Mouse (Mus musculus) frontal cortex, postnatal 36 days (tissue): Measurements from ENCODE around the gene Lrrc41.

ENCODE experiments used
- DNase-seq, 2 experiments: peaks; one replicate each; pipeline ENCODE4 v3.0.0; 2022; ENCODE audit warnings: low spot score in 2 of 2

The Lrrc41 gene

DNA sequence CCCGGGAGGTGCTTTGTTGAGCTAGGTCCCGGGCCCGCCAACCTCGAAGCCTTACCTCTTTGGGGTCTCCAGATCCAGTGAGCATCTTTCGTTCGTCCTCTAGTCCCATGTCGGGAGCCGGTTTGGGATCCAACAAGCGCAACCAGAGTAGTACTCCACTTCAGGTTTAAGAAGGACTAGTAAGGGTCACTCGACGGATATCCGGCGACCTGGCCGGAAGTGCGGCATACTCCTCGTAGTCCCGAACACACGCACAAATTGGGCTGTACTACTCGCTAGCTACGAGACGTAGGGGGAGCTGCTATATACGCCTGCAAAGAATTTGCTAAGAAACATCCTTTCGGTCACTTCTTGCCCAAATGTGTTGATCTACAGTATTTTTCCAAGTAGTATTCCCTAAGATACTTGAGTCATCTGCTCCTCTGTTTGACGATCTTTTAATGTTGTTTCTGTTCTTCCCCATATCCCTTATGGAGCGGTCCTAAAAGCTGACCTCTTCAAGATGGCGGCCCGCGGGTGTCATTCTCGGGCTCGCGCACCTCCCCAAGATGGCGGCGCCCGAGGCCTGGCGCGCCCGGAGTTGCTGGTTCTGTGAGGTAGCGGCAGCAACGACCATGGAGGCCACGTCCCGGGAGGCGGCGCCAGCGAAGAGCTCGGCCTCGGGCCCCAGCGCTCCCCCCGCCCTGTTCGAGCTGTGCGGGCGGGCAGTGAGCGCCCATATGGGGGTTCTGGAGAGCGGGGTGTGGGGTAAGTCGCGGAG lies at the start of gene Lrrc41, which contains the start of gene Uqcrh:
Gene Lrrc41, plus strand, starts transcription at position 409 of the 760 bp plus-strand sequence.
Gene Uqcrh, minus strand, starts transcription at position 211 of the 760 bp plus-strand sequence.
- DNase-seq: peak; percentile 93 to 97

DNA sequence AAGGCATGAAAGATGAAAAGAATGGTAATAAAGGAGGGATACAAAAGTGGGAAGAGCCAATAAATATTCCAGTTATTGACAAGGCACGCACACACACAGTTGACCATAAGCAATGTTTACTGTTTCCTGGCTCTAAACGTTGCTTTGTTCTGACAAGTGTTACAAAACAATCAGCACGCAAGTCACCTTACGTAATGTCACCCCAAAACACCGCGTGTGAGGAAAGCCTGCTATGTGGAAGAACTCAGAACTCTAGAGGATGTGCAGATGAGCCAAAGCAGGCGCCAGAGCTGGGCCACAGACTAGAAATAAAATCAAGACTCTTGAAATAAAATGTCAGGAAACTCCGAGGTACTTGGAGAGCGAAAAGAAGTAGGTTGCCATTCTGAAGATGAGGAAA lies 42.2 kb upstream of the Lrrc41 start:
- no peak for DNase-seq

DNA sequence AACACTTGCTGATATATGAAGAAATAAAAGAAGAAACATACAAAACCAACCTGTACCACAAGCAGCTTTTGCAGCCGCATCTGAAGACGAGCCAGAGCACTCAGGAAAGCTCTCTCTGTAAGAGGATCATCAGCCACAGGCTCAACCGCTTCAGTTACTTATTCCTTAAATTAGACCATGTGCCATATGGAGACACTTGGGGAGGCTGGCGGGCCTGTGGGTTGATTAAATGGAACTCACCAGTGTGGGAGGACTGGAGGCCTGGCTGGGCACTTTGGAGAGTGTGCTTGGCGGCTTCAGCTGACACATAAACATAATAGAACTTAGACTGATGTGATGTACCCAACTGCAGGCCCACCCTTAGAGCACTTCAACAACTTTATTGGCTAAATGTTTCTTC lies 41.7 kb upstream of the Lrrc41 start:
- peak; percentile 39 to 77 for DNase-seq

DNA sequence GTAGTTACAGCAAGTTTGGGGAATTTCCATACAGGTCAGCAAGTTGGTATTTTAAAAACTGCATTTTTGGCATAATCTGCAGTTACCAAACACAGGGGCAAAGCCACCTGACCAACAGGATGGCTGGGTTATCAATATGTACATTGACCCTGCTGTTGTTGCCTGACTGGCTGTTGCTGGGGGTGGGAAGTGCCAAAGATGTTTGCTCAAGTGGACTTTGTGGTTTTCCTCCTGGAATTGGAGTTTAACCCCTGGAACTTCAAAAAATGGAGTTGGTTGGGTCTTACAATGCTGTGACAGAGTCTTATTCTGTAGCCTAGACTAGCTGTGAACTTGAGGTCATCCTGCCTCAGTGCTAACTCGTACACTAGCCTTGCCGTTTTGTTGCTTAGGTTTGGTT lies 34.6 kb upstream of the Lrrc41 start:
- DNase-seq: no peak

DNA sequence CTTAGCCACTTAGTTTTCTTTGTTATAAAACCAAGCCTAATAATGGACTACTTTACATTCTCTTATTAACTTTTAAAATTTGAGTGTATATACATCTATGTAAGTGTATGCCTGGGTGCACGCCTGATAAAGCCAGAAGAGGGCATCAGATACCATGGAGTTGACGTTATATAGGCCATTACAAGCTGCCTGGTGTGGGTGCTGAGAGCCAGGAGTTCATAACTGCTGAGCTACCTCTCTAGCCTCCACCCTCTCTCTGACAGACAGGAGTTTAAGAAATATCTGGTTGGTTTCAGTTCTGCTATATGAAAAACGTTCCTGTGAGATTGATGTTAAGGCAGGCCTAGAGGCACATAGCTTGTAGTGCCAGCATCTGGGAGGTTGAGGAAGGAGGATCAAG lies 32.9 kb upstream of the Lrrc41 start:
- DNase-seq: no peak

DNA sequence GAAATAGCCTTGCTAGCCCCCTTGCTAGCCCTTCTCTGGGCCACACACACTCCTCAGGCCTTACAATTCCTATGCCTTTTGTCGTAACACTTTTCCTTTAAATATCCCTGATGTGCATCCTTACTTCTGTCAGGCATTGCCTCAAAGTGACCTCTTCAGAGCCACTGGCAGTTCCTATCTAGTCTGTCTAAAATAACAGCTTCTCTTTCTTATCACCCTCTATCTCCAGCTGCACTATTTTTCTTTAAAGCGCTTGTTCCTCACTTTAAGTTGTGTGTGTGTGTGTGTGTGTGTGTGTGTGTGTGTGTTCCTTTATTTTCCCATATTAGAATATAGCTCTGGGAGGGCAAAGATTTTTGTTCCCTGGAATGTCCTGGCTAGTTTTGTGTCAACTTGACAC lies 28.5 kb upstream of the Lrrc41 start:
- no peak for DNase-seq

DNA sequence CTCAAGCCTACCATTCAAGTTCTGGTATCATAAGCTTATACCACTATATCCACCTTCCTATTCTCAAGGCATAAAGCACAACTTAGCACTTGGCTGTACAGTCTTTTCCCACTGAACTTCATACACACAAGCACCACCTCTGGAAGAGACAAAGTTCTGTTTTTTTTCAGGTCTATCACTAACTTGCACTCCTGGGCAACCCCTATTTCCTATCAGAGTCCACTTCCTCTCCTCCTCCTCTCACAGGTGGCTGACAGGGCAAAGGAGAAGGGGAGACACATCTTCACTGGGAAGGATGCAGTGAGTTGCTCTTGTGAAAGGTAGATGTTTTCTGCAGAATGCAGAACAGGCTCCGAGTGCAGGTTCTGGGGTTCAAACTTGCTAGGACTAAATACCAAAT lies 27.4 kb upstream of the Lrrc41 start:
- DNase-seq: no peak

DNA sequence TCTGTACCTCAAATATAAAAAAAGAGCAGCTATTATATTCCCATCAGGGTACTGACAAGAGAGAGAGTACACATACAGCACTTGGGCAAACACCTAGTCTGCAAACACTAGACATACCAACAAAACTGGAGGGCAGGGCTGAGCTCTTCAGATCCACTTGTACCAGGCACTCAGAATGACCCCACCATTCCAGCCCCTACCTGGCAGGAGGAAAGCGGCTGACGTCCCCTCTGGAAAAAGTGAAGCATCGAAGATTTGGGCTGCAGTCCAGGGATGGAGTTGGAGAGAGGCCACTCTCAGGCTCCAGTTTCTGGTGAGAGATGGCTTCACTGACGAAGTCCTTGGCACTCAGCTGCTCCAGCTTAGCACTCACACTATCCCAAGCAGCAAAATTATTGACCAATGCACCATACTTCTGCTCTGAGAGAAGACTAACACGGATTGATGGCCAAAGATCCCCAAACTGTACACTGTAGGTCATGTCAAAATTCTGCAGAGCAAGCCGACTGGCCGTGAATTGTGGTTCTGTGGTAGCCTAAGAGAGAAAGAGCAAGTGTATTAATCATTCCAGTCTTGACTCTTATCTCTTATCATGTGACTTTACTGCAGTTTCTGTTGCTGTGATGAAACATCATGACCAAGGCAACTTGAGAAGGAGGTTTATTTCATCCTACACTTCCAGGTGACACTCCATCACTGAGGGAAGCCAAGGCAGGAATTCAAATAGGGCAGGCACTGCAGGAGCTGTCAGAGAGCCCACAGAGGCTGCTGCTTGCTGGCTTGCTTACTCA lies 26.7 kb upstream of the Lrrc41 start:
- DNase-seq: no peak

DNA sequence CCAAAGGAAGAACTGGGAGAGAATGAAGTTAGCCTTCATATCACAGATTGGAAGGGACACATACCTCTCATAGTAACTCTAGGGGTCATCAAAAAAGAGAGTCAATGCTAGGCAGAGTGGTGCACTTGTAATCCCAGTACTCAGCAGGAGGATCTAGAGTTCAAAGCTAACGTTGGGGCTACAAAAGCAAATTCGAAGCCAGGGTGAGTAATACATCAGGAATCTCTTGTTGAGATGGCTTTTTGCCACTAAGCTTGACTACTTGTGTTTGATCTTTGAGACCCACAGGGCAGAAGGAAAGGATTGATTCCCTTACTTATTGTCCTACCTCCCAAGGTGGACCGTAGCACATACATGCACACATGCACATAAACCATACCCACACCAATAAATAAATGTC lies 25.9 kb upstream of the Lrrc41 start:
- DNase-seq: no peak

DNA sequence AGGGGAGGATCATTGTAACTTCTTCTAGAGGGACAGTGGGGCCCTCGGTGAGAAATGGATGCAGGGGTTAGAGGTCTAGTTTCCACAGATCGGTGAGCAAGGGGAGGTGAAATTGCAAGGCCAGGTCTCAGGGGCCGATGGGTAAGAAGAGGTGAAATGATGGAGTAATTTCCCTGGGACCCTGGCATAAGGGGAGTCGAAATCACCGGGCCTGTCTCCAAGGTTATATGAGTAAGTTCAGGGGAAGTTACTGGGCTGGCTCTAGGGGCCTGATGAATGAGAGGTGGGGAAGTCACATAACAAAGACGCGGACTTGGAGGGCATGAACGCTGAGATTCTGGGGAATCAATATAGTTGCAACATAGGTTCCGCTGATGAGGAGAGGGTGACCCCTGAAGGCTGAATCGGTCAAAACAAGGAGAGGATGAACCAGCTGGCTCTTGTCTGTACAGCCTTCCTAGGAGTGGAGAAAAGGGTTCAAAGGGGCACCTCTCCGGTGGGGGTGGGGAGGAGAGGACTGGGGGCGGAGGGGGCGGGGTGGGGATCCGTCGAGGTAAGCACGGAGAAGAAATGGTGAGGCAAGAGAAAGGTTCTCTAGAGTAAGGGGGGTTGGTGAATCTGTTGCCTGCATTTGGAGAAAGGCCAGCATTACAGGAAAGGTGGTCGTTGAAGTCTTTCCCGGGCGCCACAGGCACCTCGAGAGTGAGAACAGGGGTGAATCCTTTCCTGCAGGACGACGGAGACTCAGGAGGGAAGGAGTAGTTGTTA lies 22.4 kb upstream of the Lrrc41 start:
- no peak for DNase-seq

DNA sequence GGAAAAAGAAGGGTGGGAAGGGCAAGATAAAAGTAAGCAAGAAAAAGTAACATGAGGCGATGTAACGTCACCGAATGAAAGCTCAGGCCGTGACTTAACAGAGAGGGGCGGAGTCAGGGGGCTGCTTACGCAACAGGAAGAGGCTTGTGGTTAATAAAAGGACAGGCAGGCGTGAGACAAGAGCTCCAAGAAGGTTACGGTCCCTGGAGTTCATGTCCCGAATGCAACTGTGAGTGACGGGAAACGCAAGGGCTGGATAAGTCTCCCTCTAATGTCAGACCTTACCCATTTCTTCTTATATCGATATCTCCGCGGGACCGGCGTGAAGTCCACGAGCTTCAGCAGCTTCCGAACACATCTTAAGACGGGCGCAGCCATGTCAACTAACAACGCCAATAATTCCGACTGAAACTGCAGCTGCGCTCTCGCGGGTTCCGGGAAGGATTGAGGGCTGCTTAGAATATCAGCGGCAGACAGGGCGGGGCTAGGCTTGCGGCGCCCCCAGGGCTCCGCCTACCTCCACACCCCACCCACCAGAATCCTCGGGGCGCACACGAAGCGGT lies 21.6 kb upstream of the Lrrc41 start, which contains the start of gene Nsun4:
Gene Nsun4, minus strand, starts transcription at position 478 of the 563 bp plus-strand sequence.
- DNase-seq: peak; percentile 91 to 93

DNA sequence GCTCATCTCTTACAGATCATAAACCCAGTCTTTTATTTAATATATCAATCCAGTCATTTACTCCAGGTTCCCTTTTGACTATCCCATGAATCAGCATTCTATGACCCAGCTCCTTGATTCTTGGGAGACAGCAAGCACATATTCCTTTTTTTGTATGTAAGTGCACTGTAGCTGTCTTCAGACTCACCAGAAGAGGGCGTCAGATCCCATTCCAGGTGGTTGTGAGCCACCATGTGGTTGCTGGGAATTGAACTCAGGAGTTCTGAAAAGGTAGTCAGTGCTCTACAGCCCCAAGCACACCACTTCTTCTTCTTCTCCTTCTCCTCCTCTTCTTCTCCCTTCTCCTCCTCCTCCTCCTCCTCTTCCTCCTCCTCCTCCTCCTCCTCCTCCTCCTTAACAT lies 17.5 kb upstream of the Lrrc41 start:
- no peak for DNase-seq

DNA sequence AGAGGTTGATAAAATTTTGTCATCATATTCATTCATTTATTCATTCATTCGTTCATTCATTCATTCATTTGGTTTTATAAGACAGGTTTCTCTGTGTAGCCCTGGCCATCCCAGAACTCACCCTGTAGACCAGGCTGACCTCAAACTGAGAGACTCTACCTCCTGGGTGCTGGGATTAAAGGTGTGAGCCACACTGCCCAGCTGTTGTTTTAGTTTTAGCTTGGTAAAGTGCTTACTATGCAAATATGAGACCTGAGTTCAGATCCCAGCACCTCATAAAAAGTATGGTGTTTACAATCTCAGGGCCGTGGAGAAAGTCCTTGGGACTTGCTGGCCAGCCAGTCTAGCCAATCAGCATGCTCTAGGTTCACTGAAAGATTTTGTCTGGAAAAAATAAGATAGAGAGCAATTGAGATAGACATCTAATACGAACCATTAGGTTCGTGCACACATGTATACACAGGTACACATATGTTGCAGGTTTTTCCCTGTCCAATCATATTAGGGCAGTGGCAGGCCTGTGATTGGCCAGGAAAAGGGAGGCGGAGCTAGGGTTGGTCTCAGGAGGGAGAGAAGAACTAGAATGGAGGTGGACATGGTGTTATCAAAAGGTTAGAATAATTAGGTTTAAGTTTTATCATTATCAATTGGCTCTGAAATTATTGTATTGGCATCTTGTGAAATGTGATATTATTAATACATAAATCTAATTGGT lies 15.9 kb upstream of the Lrrc41 start:
- DNase-seq: no peak

DNA sequence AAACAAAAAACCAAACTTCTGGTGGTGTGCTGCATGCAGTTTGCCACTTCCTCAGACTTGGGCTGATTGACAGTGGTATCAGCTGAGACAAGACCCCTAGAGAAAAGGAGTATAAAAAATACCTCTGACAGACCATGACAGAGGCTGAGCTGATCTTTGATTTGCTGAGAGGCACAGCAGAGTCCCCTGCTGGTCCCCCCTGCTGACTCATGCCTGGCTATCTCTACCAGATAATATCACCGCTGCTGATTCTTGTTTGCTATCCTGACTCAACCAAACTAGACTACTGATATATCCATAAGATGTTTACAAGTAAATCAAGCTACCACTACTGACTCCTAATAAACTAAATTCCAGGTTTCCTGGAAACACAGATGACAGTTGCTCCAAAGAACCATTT lies 11.2 kb upstream of the Lrrc41 start:
- no peak for DNase-seq

DNA sequence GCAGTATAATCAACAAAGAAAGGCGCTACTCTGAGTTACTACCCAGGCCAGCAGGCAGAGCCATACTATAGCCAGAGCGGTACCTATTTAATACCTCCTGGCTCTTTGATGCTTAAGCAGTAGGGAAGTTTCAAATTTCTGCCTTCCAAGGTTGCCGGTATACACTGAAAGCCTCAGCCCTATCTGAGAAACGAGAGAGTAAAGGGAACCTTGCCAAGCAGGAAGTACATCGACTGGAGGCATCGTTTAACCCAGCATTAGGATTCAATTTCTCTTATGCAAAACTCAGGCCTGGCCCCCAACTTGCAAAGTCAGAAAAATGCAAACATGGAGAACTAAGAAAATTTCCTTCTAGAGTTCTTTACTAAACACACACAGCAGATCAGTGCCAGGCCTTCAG lies 5.0 kb upstream of the Lrrc41 start:
- no peak for DNase-seq

DNA sequence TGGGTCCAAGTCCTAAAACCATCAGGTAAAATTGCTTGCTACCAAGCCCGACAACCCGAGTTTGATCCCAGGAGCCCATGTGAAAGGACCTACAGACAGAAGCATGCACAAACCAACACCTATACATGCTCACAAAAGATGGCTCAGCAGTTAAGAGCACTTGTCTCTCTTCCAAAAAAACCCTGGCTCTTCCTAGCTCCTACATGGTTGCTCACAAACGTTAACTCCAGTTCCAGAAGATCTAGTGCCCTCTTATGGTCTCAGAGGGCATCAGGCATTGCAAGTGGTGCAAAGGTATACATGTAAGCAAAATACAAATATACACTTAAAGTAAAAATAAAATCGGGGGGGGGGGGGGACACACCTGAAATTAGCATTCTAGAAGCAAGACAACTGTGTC lies 1.9 kb upstream of the Lrrc41 start:
- DNase-seq: no peak

DNA sequence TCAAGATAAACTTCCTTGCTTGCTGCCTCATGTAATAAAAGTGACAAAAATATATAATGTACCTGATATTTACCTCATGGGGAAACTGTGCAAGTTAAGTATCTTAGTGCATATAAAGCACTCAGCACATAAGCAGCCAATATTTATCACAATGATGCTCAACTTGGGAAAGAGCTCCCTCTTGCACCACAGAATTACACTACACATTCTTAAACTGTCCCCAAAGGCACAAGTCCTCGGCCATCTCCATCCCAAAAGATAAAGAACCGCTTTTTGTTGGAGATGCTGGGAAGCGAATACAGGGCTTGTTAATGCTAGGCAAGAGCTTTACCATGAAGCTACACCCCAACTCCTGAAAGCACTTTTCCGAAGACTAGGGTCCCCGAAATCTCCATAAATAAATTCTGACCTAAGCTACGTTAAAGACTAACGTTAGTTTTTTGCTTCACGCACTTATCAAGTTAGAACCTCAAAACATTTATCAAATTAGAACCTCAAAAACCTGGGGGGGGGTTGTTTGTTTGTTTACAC lies 859 bp upstream of the Lrrc41 start:
- no peak for DNase-seq

DNA sequence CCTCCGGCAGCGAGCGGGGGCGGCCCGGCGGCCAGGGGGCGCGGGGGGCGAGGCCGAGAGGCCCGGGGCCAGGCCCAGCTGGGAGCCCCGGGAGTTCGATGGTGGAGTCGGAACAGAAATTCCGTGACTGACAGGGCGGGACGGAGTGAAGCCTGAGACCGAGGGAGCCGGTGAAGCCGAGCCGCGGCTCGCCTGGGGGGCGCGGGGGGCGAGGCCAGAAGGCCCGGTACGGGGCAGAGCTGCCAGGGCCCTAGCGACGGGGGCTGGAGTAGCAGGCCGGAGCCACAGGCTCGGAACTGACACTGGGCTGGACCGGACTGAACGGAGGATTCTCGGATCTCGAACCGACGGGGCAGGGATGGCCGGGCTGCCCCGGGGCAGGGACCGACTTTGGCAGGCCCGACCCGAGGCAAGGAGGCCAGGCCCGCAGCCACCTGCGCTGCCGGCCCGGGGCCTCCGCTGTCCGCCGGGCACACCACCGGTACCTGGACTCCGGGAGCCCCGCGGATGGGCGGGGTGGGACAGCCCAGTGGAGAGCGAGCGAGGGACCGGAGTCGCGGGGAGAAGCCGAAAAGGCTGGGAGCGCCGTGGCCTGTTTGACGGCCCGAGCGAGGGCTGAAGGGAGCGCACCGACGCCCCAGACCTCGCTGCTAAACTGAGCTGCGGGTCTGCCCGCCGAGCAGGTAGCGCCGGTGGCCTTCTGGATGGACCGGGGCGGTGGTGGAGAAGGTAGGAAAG lies 731 bp downstream of the Lrrc41 start:
- DNase-seq: peak; percentile 59 to 60

DNA sequence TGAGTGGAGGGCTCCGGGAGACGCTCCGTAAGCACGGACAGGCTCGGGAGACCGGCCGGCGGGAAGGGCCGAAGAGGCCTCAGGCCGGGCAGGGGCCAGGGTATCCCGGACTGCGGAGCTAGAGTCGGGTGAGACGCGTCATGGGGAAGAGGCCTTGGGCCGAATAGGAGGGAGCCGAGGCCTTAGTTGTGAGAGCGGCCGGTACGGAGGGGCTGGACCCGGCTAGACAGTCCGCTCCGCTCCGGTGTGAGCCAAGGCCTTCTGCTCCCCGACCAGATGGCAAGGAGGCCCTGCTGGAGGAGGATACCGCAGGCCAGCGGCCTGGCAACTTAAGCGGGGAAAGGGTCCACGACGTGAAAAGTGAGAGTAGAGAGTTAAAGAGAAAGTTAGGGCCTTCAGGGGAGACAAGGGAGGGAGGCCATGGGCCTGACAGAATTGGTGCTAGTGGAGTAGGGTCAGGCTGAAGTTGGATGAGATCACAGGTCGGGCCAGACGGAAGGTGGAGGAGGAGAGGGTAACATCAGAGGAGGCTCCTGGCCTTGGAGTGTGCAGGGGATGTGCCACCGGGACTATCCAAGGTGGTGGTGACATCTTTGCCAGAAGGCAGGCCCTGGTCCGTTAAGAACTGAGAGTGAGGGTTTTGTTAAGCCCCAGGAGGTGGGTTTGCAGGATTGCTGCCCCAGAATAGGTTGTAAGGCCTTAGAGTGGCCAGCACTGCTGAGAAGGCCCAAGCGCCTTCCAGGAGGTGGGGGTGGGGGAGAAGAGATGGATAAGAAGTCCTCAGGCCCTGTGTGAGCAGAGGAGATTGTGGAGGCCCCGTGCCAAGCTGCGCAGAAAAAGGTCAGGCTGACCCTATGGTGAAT lies 1.5 kb downstream of the Lrrc41 start:
- DNase-seq: peak in 1 of 2 experiments; percentile 40
